Mouse (Mus musculus) hindbrain, embryonic 14.5 days (tissue): ENCODE results near the gene Npw. TPM values are rescaled to one million over a fixed set of nuclear protein-coding genes. Genes with fewer than 3 reads are reported as not detected.
A peak's percentile ranks its signal among the peaks of the same experiment; 100 is the strongest.

ENCODE experiments used
- ATAC-seq: fragments of 200-750 bp; cut with Nextera tagmentation; 2 replicates; pipeline ENCODE4 v1.8.0; 2017; ENCODE audit warnings: moderate number of reproducible peaks, mild to moderate bottlenecking, moderate TSS enrichment, moderate library complexity; ENCODE audit not compliant: low FRiP score
- DNase-seq: peaks from one replicate; pipeline ENCODE4 v3.0.0-alpha.2; 2015; ENCODE audit warnings: low spot score
- H3K27ac ChIP-seq: fragments of 300-500 bp; sonication (generic); 2 replicates; pipeline ENCODE4 v1.5.1; 2014; ENCODE audit warnings: mild to moderate bottlenecking, moderate library complexity
- H3K27me3 ChIP-seq: fragments of 300-500 bp; sonication (generic); 2 replicates; pipeline ENCODE4 v1.6.1; 2014; ENCODE audit warnings: mild to moderate bottlenecking, low read length, mixed read lengths; ENCODE audit not compliant: control insufficient read depth, insufficient read depth
- H3K36me3 ChIP-seq: fragments of 300-500 bp; sonication (generic); replicated peaks from 2 replicates; pipeline ENCODE4 v1.6.1; 2014; ENCODE audit not compliant: control insufficient read depth, insufficient read depth
- H3K4me1 ChIP-seq: fragments of 300-500 bp; sonication (generic); replicated peaks from 2 replicates; pipeline ENCODE4 v1.6.1; 2014; ENCODE audit warnings: antibody characterized with exemption, low read length, mixed read lengths; ENCODE audit not compliant: control insufficient read depth, insufficient read depth
- H3K4me2 ChIP-seq: fragments of 300-500 bp; sonication (generic); replicated peaks from 2 replicates; pipeline ENCODE4 v1.6.1; 2014; ENCODE audit warnings: mild to moderate bottlenecking, moderate library complexity
- H3K4me3 ChIP-seq: fragments of 300-500 bp; sonication (generic); replicated peaks from 2 replicates; pipeline ENCODE4 v1.5.1; 2014; ENCODE audit warnings: mild to moderate bottlenecking, low read length
- H3K9ac ChIP-seq: fragments of 300-500 bp; sonication (generic); 2 replicates; pipeline ENCODE4 v1.6.1; 2014
- H3K9me3 ChIP-seq: fragments of 300-500 bp; sonication (generic); 2 replicates; pipeline ENCODE4 v1.6.1; 2016; ENCODE audit warnings: low read length; ENCODE audit not compliant: control insufficient read depth
- WGBS: fragments of 180-500 bp; shearing (Covaris S2); extraction: QIAGEN DNeasy Blood & Tissue Kit; methylation state at CpG from one replicate; pipeline ENCODE4 v1.1.7; 2014; 5-methylcytosine and 5-hydroxymethylcytosine counted together
- polyA plus RNA-seq: library from polyadenylated mRNA; unstranded; fragments of >200 nt; fragmentation: Nextera tagmentation; extraction: Ambion mirVana; gene quantifications from 2 replicates; pipeline ENCODE4 v1.2.1, GENCODE M21; 2014

Gene Npw
- polyA plus RNA-seq, 1 experiment from 2014 or later = 0.83 TPM

DNA sequence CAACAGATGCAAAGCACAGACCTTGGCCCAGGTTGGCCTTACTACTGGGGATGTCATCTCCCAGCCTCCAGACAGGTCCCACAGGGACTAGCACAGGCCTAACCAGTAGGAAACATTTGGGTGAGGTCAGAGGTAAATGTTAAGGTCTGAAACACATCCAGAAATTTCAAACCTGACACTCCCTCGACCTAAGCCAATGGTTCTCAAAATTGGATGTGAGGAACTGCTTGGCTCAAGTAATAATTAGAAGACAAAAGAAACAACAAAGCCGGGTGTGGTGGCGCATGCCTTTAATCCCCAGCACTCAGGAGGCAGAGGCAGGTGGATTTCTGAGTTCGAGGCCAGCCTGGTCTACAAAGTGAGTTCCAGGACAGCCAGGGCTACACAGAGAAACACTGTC, 11.9 kb downstream of the Npw start:
- peaks cover 6% of the 10 kb centered on the region; the same call in 1 of the 2 replicates for H3K36me3 ChIP-seq
- 0 out of 2 replicates have a peak, but pooled peaks cover 5% of the 10 kb centered on the region for H3K27me3 ChIP-seq
- 86% methylated on average over 4 of the region's 4 CpGs for WGBS
- no peak overlapping the region for H3K27ac ChIP-seq
- H3K4me2 ChIP-seq = no peak overlapping the region
- no peaks in the 10 kb centered on the region for H3K9me3 ChIP-seq
- no peak for DNase-seq
- H3K4me1 ChIP-seq = peaks cover 10% of the 10 kb centered on the region
- no peak overlapping the region for H3K4me3 ChIP-seq
- ATAC-seq = no peak
- no peak overlapping the region for H3K9ac ChIP-seq

DNA sequence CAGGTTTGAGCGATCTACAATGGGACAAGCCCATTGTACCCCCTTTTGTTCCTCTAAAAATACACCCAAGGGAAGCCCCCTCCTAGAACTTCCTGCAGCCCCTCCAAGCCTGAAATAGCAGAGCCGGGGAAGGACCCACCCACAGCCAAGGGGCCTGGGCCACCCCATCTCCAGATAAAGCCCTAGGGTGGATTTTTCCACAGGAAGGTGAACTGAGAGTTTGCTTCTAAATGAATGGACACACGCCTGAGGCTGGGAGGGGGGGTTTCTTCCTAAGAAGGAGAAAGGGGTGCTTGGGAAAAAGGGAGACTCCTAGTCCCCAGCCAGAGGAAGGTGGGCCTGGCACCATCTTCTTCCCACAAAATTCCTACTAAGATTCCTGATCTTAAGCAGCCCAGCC, 12.3 kb downstream of the Npw start:
- no peak for DNase-seq
- 74% methylated on average over 3 of the region's 3 CpGs for WGBS
- no peak overlapping the region for H3K27ac ChIP-seq
- no peak overlapping the region for H3K4me3 ChIP-seq
- ATAC-seq = no peak
- H3K36me3 ChIP-seq = peaks cover 7% of the 10 kb centered on the region; the same call in 1 of the 2 replicates
- no peak overlapping the region for H3K4me2 ChIP-seq
- H3K9me3 ChIP-seq = no peaks in the 10 kb centered on the region
- peaks cover 10% of the 10 kb centered on the region for H3K4me1 ChIP-seq
- no peak overlapping the region for H3K9ac ChIP-seq
- 0 out of 2 replicates have a peak, but pooled peaks cover 5% of the 10 kb centered on the region for H3K27me3 ChIP-seq

- no peak for DNase-seq
- no peak overlapping the region for H3K4me2 ChIP-seq
- no peaks in the 10 kb centered on the region for H3K27me3 ChIP-seq
- no peak overlapping the region for H3K9ac ChIP-seq
- H3K27ac ChIP-seq = peak overlapping the region; percentile 24; the same call in 1 of the 2 replicates
- ATAC-seq = no peak
- H3K9me3 ChIP-seq = no peaks in the 10 kb centered on the region
- H3K36me3 ChIP-seq = peaks cover 13% of the 10 kb centered on the region; the same call in 1 of the 2 replicates
- WGBS = 75% methylated on average over 9 of the region's 9 CpGs
- H3K4me3 ChIP-seq = no peak overlapping the region
- peaks cover 4% of the 10 kb centered on the region for H3K4me1 ChIP-seq
These were observed 13.2 kb downstream of the Npw start for GRCm38 (mm10) chr17:24644875-24645721.

GRCm38 (mm10) chr17:24644030-24644715, 14.1 kb downstream of the Npw start:
- ATAC-seq (no peak), DNase-seq (no peak)
- Histone ChIP-seq H3K4me1 (no peaks in the 10 kb centered on the region; the same call in 1 of the 2 replicates), H3K4me3 (no peak overlapping the region), H3K9me3 (no peaks in the 10 kb centered on the region), H3K27ac (peak overlapping the region; percentile 24; the same call in 1 of the 2 replicates), H3K36me3 (peaks cover 13% of the 10 kb centered on the region), H3K4me2 (no peak overlapping the region), H3K27me3 (no peaks in the 10 kb centered on the region), H3K9ac (no peak overlapping the region)
- 54% methylated on average over 7 of the region's 7 CpGs for WGBS

DNA sequence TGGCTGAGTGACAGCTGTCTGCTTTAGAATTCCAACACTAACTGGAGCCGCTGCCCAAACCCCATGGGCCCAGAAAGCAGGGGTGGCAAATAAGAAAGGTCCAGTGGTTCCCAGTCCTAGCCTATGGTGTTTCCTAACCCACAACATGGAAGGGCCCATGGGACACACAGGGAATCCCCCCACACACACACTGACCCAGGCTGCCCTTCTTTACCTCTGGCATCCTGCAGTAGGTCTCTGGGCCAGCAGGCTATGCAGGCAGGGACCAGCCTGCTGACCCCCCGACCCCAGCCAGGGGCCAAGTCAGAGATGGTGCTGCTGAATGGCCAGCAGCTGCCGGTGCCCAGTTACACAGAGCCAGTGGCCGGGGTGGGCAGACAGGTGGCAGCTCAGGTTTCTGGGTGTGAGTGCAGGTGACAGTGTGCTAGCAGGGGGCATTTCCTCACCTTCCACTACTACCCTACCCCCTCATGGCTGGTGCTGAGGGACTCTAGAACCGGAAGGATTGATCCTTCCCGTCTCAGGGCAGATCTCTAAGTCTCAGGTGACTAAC, 15.4 kb downstream of the Npw start:
- no peak overlapping the region for H3K27ac ChIP-seq
- WGBS = 70% methylated on average over 6 of the region's 6 CpGs
- no peaks in the 10 kb centered on the region for H3K9me3 ChIP-seq

GRCm38 (mm10) chr17:24641944-24642343, 16.3 kb downstream of the Npw start:
- peaks cover 13% of the 10 kb centered on the region for H3K36me3 ChIP-seq
- no peak for DNase-seq
- H3K27ac ChIP-seq = no peak overlapping the region
- no peak overlapping the region for H3K4me2 ChIP-seq
- H3K9ac ChIP-seq = no peak overlapping the region
- WGBS = 94% methylated on average over 14 of the region's 14 CpGs
- H3K4me3 ChIP-seq = no peak overlapping the region
- H3K4me1 ChIP-seq = no peaks in the 10 kb centered on the region
- no peaks in the 10 kb centered on the region for H3K9me3 ChIP-seq
- H3K27me3 ChIP-seq = no peaks in the 10 kb centered on the region
- ATAC-seq = no peak

More for the DNA sequence above, 15.4 kb downstream of the Npw start:
- Histone ChIP-seq H3K27me3 (no peaks in the 10 kb centered on the region), H3K4me2 (no peak overlapping the region), H3K4me1 (no peaks in the 10 kb centered on the region), H3K36me3 (peaks cover 13% of the 10 kb centered on the region), H3K4me3 (no peak overlapping the region), H3K9ac (no peak overlapping the region)
- DNase-seq (no peak), ATAC-seq (no peak)

- WGBS = 95% methylated on average over 15 of the region's 15 CpGs
- H3K27me3 ChIP-seq = no peaks in the 10 kb centered on the region
- no peak overlapping the region for H3K4me2 ChIP-seq
- no peak for DNase-seq
- H3K9me3 ChIP-seq = no peaks in the 10 kb centered on the region
- H3K4me3 ChIP-seq = no peak overlapping the region
- no peak overlapping the region for H3K27ac ChIP-seq
- no peaks in the 10 kb centered on the region for H3K4me1 ChIP-seq
- peaks cover 13% of the 10 kb centered on the region for H3K36me3 ChIP-seq
- ATAC-seq = no peak
- H3K9ac ChIP-seq = no peak overlapping the region
These were observed 17.7 kb downstream of the Npw start for GRCm38 (mm10) chr17:24640581-24640980.

DNA sequence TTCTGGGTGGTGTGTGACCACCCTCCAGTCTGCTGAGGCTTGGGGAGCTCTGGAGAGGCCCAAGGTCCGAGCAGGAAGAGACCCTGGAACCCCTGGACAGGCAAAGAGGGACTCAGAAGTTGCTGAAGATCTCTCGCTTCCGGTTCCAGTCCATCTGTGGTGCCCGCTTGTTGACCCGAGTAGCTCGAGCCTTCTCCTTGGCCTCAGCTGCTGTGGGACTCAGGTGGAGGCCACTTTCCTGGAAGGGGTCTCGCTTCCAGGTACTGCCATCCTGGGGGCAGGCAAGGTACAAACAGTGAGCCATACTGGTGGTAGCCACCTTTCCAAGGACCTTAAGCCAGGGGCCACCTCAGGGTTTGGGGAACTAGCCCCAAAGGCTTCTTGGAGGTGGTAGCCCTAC, 18.1 kb downstream of the Npw start:
- no peaks in the 10 kb centered on the region for H3K27me3 ChIP-seq

DNA sequence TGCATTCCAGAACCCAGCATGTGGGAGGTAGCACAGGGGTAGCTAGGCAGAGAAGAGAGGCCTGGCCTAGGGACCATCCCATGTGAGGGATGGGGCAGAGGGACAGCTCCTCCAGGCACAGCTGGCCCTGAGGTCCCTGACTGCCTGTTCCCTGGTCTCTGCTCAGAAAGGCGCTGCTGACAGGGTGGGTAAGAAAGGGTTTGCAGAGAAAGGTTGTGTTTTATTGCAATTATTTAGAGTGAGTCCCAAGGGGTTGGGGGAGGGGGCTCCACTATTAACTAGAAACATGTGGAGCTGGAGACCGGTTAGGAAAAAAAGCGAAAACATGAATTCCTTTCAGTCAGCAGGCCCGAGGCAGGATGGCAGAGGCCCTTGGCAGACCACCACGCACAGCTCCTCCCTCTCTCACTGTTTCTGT, 18.7 kb downstream of the Npw start:
- no peak overlapping the region for H3K4me3 ChIP-seq
- no peaks in the 10 kb centered on the region for H3K4me1 ChIP-seq
- 78% methylated on average over 5 of the region's 5 CpGs for WGBS
- no peak for DNase-seq
- peak; percentile 55; the same call in 1 of the 2 replicates for ATAC-seq
- H3K27ac ChIP-seq = peak overlapping the region; percentile 26; the same call in 1 of the 2 replicates
- peaks cover 13% of the 10 kb centered on the region for H3K36me3 ChIP-seq
- H3K9ac ChIP-seq = no peak overlapping the region
- H3K4me2 ChIP-seq = no peak overlapping the region
- H3K27me3 ChIP-seq = no peaks in the 10 kb centered on the region
- no peaks in the 10 kb centered on the region for H3K9me3 ChIP-seq

More for the DNA sequence above, 18.1 kb downstream of the Npw start:
- Histone ChIP-seq H3K4me2 (no peak overlapping the region), H3K9ac (no peak overlapping the region), H3K36me3 (peaks cover 13% of the 10 kb centered on the region), H3K9me3 (no peaks in the 10 kb centered on the region), H3K4me3 (no peak overlapping the region), H3K4me1 (no peaks in the 10 kb centered on the region), H3K27ac (no peak overlapping the region; the same call in 1 of the 2 replicates)
- 90% methylated on average over 7 of the region's 7 CpGs for WGBS
- DNase-seq (no peak), ATAC-seq (no peak)
